Mouse (Mus musculus): ENCODE data around the gene Nsmf. TPM values are rescaled to one million over a fixed set of nuclear protein-coding genes. Genes with fewer than 3 reads are reported as not detected.

Nsmf gene
- 71.7 and 72.3 TPM in 2 replicates for polyA plus RNA-seq (2015; fragmentation: Nextera tagmentation; extraction: Ambion mirVana)

- peak within 1 kb of the TSS; percentile 83 for H3K9ac ChIP-seq (ENCODE audit: low read length)
- WGBS, result 5% methylated on average over 44 of the region's 47 CpGs
- peaks cover 10% of the 10 kb centered on the region for H3K4me1 ChIP-seq (replicated peaks; ENCODE audit: control insufficient read depth, insufficient read depth, low read length)
- no peaks in the 10 kb centered on the region; the same call in 1 of the 2 replicates for H3K36me3 ChIP-seq (ENCODE audit: control insufficient read depth, insufficient read depth, low read length)
- H3K9me3 ChIP-seq (ENCODE audit: control insufficient read depth, low read length), result no peaks in the 10 kb centered on the region
- no peaks in the 10 kb centered on the region for H3K27me3 ChIP-seq (ENCODE audit: control insufficient read depth, insufficient read depth, low read depth, low read length)
- ATAC-seq (ENCODE audit: low read depth), result peak; percentile 96
- H3K27ac ChIP-seq (ENCODE audit: low read length), result no peak within 1 kb of the TSS
- H3K4me2 ChIP-seq (ENCODE audit: low read depth, low read length), result peak within 1 kb of the TSS; percentile 87
- peak within 1 kb of the TSS; percentile 87 for H3K4me3 ChIP-seq (ENCODE audit: low read length)
Measured at GRCm38 (mm10) chr2:25054221-25055067, at the start of gene Nsmf. TSS of gene Nsmf (plus strand) at chr2:25054355.

DNA sequence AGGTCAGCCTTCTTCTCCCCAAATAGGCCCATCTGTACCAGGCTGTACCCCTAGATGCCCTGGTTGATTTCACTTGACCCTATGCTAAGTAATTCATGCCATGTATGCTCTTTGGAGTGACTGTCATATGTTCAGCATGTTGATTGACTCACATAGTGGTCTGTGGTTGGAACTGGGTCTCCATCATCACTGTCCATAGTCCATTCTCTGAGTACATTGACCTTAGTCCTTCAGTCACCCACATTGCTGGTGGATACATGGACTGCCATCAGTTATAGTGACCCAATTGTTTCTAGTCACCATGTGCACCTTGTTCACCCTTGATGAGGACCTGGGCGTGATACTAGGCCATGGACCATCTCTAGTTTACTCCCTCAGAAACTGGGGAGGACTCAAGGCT is 47.4 kb upstream of the Nsmf start:
- no peak overlapping the region for H3K4me3 ChIP-seq (ENCODE audit: low read length)
- 88% methylated on average over 1 of the region's 1 CpGs for WGBS
- no peaks in the 10 kb centered on the region for H3K9me3 ChIP-seq (ENCODE audit: control insufficient read depth, low read length)
- H3K9ac ChIP-seq (ENCODE audit: low read length), result no peak overlapping the region
- no peaks in the 10 kb centered on the region for H3K27me3 ChIP-seq (ENCODE audit: control insufficient read depth, insufficient read depth, low read depth, low read length)
- H3K36me3 ChIP-seq (ENCODE audit: control insufficient read depth, insufficient read depth, low read length), result no peaks in the 10 kb centered on the region
- H3K4me2 ChIP-seq (ENCODE audit: low read depth, low read length), result no peak overlapping the region
- no peak overlapping the region for H3K27ac ChIP-seq (ENCODE audit: low read length)
- no peak for ATAC-seq (ENCODE audit: low read depth)
- H3K4me1 ChIP-seq (replicated peaks; ENCODE audit: control insufficient read depth, insufficient read depth, low read length), result no peaks in the 10 kb centered on the region

DNA sequence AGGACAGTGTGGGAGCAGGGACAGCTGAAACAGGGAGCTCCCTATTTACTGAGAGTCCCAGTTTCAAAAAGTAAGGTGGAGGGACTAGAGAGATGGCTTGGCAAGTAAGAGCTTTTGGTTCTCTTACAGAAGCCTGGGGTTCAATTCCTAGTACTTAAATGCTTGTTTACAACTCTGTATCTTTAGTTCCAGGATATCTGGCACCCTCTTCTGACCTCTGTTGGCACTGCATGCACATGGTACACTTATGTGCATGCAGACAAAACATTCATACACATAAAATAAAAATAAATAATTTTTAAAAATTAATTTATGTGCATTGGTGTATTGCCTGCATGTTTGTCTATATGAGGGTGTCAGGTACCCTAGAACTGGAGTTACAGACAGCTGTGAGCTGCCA is 45.9 kb upstream of the Nsmf start:
- H3K27me3 ChIP-seq (ENCODE audit: control insufficient read depth, insufficient read depth, low read depth, low read length), result no peaks in the 10 kb centered on the region
- no peak overlapping the region for H3K4me3 ChIP-seq (ENCODE audit: low read length)
- no peaks in the 10 kb centered on the region for H3K4me1 ChIP-seq (replicated peaks; ENCODE audit: control insufficient read depth, insufficient read depth, low read length)
- no peaks in the 10 kb centered on the region for H3K36me3 ChIP-seq (ENCODE audit: control insufficient read depth, insufficient read depth, low read length)
- H3K9me3 ChIP-seq (ENCODE audit: control insufficient read depth, low read length), result no peaks in the 10 kb centered on the region
- H3K27ac ChIP-seq (ENCODE audit: low read length), result no peak overlapping the region
- ATAC-seq (ENCODE audit: low read depth), result no peak
- H3K9ac ChIP-seq (ENCODE audit: low read length), result no peak overlapping the region
- no peak overlapping the region for H3K4me2 ChIP-seq (ENCODE audit: low read depth, low read length)

DNA sequence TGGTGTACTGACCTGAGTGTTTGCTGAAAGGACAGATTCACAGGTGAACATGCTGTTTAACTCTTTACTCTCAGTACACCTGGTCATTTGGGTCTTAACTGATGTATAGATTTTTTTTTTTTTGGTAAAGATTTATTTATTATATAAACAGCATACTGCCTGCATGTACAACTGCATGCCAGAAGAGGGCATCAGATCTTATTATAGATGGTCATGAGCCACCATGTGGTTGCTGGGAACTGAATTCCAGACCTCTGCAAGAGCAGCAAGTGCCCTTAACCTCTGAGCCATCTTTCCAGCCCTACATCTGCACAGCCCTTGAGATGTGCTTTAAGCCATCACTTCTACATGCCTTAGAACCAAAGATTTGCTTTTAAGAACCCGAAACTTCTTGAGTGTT is 31.5 kb upstream of the Nsmf start:
- WGBS, result 90% methylated on average over 1 of the region's 1 CpGs
- H3K4me2 ChIP-seq (ENCODE audit: low read depth, low read length), result no peak overlapping the region
- no peaks in the 10 kb centered on the region for H3K27me3 ChIP-seq (ENCODE audit: control insufficient read depth, insufficient read depth, low read depth, low read length)
- no peak for ATAC-seq (ENCODE audit: low read depth)
- no peaks in the 10 kb centered on the region for H3K36me3 ChIP-seq (ENCODE audit: control insufficient read depth, insufficient read depth, low read length)
- no peaks in the 10 kb centered on the region for H3K9me3 ChIP-seq (ENCODE audit: control insufficient read depth, low read length)
- no peaks in the 10 kb centered on the region for H3K4me1 ChIP-seq (replicated peaks; ENCODE audit: control insufficient read depth, insufficient read depth, low read length)
- H3K27ac ChIP-seq (ENCODE audit: low read length), result no peak overlapping the region
- H3K4me3 ChIP-seq (ENCODE audit: low read length), result no peak overlapping the region
- no peak overlapping the region for H3K9ac ChIP-seq (ENCODE audit: low read length)

- Histone ChIP-seq H3K36me3 (ENCODE audit: control insufficient read depth, insufficient read depth, low read length) (no peaks in the 10 kb centered on the region), H3K9me3 (ENCODE audit: control insufficient read depth, low read length) (no peaks in the 10 kb centered on the region), H3K4me1 (replicated peaks; ENCODE audit: control insufficient read depth, insufficient read depth, low read length) (no peaks in the 10 kb centered on the region), H3K4me2 (ENCODE audit: low read depth, low read length) (no peak overlapping the region), H3K9ac (ENCODE audit: low read length) (no peak overlapping the region), H3K4me3 (ENCODE audit: low read length) (no peak overlapping the region), H3K27ac (ENCODE audit: low read length) (no peak overlapping the region), H3K27me3 (ENCODE audit: control insufficient read depth, insufficient read depth, low read depth, low read length) (no peaks in the 10 kb centered on the region)
- WGBS, result 87% methylated on average over 1 of the region's 1 CpGs
- ATAC-seq (ENCODE audit: low read depth), result no peak
Measured at GRCm38 (mm10) chr2:25025109-25025508, 29.0 kb upstream of the Nsmf start.

DNA sequence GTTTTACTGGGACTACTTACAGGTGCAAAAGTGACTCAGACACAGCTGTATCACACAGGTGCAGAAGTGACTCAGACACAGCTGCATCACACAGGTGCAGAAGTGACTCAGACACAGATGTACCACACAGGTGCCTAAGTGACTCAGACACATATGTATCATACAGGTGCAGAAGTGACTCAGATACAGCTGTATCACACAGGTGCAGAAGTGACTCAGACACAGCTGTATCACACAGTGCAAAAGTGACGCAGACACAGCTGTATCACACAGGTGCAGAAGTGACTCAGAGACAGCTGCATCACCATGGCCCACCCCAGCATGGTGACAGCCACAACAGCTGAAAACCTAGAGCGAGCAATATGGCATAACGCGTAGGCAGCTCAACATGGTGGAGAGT is 19.2 kb upstream of the Nsmf start:
- H3K4me2 ChIP-seq (ENCODE audit: low read depth, low read length), result no peak overlapping the region
- H3K36me3 ChIP-seq (ENCODE audit: control insufficient read depth, insufficient read depth, low read length), result no peaks in the 10 kb centered on the region
- H3K27ac ChIP-seq (ENCODE audit: low read length), result no peak overlapping the region
- ATAC-seq (ENCODE audit: low read depth), result no peak
- H3K4me1 ChIP-seq (replicated peaks; ENCODE audit: control insufficient read depth, insufficient read depth, low read length), result no peaks in the 10 kb centered on the region
- no peaks in the 10 kb centered on the region for H3K9me3 ChIP-seq (ENCODE audit: control insufficient read depth, low read length)
- H3K27me3 ChIP-seq (ENCODE audit: control insufficient read depth, insufficient read depth, low read depth, low read length), result no peaks in the 10 kb centered on the region
- H3K4me3 ChIP-seq (ENCODE audit: low read length), result no peak overlapping the region
- WGBS, result 93% methylated on average over 4 of the region's 4 CpGs
- H3K9ac ChIP-seq (ENCODE audit: low read length), result no peak overlapping the region

- Histone ChIP-seq H3K9me3 (ENCODE audit: control insufficient read depth, low read length) (no peaks in the 10 kb centered on the region), H3K4me1 (replicated peaks; ENCODE audit: control insufficient read depth, insufficient read depth, low read length) (no peaks in the 10 kb centered on the region), H3K27me3 (ENCODE audit: control insufficient read depth, insufficient read depth, low read depth, low read length) (no peaks in the 10 kb centered on the region), H3K4me2 (ENCODE audit: low read depth, low read length) (no peak overlapping the region), H3K36me3 (ENCODE audit: control insufficient read depth, insufficient read depth, low read length) (no peaks in the 10 kb centered on the region), H3K9ac (ENCODE audit: low read length) (no peak overlapping the region), H3K27ac (ENCODE audit: low read length) (no peak overlapping the region), H3K4me3 (ENCODE audit: low read length) (no peak overlapping the region)
- WGBS, result 67% methylated on average over 5 of the region's 5 CpGs
- no peak for ATAC-seq (ENCODE audit: low read depth)
Measured at GRCm38 (mm10) chr2:25040089-25040488, 14.1 kb upstream of the Nsmf start.

GRCm38 (mm10) chr2:25050921-25051320 is 3.2 kb upstream of the Nsmf start:
- H3K4me3 ChIP-seq (ENCODE audit: low read length), result no peak overlapping the region
- H3K4me1 ChIP-seq (replicated peaks; ENCODE audit: control insufficient read depth, insufficient read depth, low read length), result peaks cover 10% of the 10 kb centered on the region
- no peak for ATAC-seq (ENCODE audit: low read depth)
- no peaks in the 10 kb centered on the region for H3K9me3 ChIP-seq (ENCODE audit: control insufficient read depth, low read length)
- no peak overlapping the region for H3K27ac ChIP-seq (ENCODE audit: low read length)
- WGBS, result 86% methylated on average over 7 of the region's 7 CpGs
- no peaks in the 10 kb centered on the region for H3K36me3 ChIP-seq (ENCODE audit: control insufficient read depth, insufficient read depth, low read length)
- H3K4me2 ChIP-seq (ENCODE audit: low read depth, low read length), result no peak overlapping the region
- no peaks in the 10 kb centered on the region for H3K27me3 ChIP-seq (ENCODE audit: control insufficient read depth, insufficient read depth, low read depth, low read length)
- H3K9ac ChIP-seq (ENCODE audit: low read length), result no peak overlapping the region

GRCm38 (mm10) chr2:25051450-25051849 is 2.7 kb upstream of the Nsmf start:
- H3K9me3 ChIP-seq (ENCODE audit: control insufficient read depth, low read length), result no peaks in the 10 kb centered on the region
- no peak for ATAC-seq (ENCODE audit: low read depth)

More at GRCm38 (mm10) chr2:25051450-25051849, 2.7 kb upstream of the Nsmf start:
- Histone ChIP-seq H3K36me3 (ENCODE audit: control insufficient read depth, insufficient read depth, low read length) (no peaks in the 10 kb centered on the region), H3K4me3 (ENCODE audit: low read length) (no peak overlapping the region), H3K27ac (ENCODE audit: low read length) (no peak overlapping the region), H3K4me2 (ENCODE audit: low read depth, low read length) (no peak overlapping the region), H3K9ac (ENCODE audit: low read length) (no peak overlapping the region), H3K4me1 (replicated peaks; ENCODE audit: control insufficient read depth, insufficient read depth, low read length) (peaks cover 10% of the 10 kb centered on the region), H3K27me3 (ENCODE audit: control insufficient read depth, insufficient read depth, low read depth, low read length) (no peaks in the 10 kb centered on the region)
- WGBS, result 80% methylated on average over 8 of the region's 8 CpGs
